Mouse (Mus musculus): ENCODE measurements at regions not wholly inside any gene's neighbourhood (a gene's known extent, or its start where the extent isn't known, plus 50 kb on each side); places are given as distances from the start of the nearest gene placed in this dataset.

- TF ChIP-seq CTCF (IDR thresholded peaks at IDR 0.05; ENCODE audit: insufficient read depth, low read length) (no peak), POLR2A (IDR thresholded peaks at IDR 0.05; ENCODE audit: borderline replicate concordance, extremely low read depth, low read depth, low read length) (no peak)
Observed at GRCm38 (mm10) chr14:114723080-114723479, 368.9 kb upstream of the Gpc5 start.
